Mouse (Mus musculus): ENCODE results near the gene Foxc1.

DNA sequence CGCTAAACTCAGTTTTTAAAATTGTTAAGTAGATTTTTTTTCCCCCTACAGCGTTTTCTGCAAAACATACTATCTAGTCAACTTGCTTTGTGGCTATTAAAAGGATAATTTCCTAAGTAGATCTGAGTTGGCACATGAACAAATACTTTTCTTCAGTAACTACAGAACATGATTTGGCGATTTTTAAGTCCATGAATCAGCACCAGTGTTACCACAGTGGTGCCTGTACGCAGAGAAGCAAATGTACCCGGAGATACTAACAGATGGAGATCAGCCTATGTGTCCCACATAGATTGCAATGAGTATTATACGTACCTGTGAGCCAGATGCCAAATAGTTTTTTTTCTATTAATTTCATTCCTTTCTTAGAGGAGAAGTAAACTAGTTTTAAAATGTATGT is 3.3 kb downstream of the Foxc1 start:
- TF ChIP-seq POLR2A (IDR thresholded peaks at IDR 0.05; ENCODE audit: borderline replicate concordance, extremely low read depth, insufficient read depth, insufficient read length, poor library complexity, severe bottlenecking) = no peak
- TF ChIP-seq CTCF (IDR thresholded peaks at IDR 0.05; ENCODE audit: borderline replicate concordance, extremely low read depth, insufficient read depth, insufficient read length) = no peak

Measured in brain, embryonic 14.5 days (tissue).